Mouse (Mus musculus) cerebellum, postnatal 4 days (tissue): Measurements from ENCODE around the gene Rpusd3.

Experiments used
- DNase-seq, 2 experiments: peaks; one replicate each; pipeline ENCODE4 v3.0.0; 2022; ENCODE audit warnings: low spot score in 2 of 2, mixed read lengths in 1 of 2

Rpusd3 gene

GRCm38 (mm10) chr6:113430846-113431245 lies 11.7 kb upstream of the Rpusd3 start:
- no peak for DNase-seq

GRCm38 (mm10) chr6:113429965-113430364 lies 10.8 kb upstream of the Rpusd3 start:
- no peak for DNase-seq

- no peak for DNase-seq
Measured at GRCm38 (mm10) chr6:113428006-113428405, 8.9 kb upstream of the Rpusd3 start.

GRCm38 (mm10) chr6:113427397-113427796 lies 8.3 kb upstream of the Rpusd3 start:
- peak in 1 of 2 experiments; percentile 69 for DNase-seq

GRCm38 (mm10) chr6:113426696-113427095 lies 7.6 kb upstream of the Rpusd3 start:
- DNase-seq: no peak

- no peak for DNase-seq
Measured at GRCm38 (mm10) chr6:113424187-113424586, 5.0 kb upstream of the Rpusd3 start.

GRCm38 (mm10) chr6:113423000-113423399 lies 3.9 kb upstream of the Rpusd3 start:
- no peak for DNase-seq

- peak in 1 of 2 experiments; percentile 23 for DNase-seq
Measured at GRCm38 (mm10) chr6:113418441-113419198, 520 bp downstream of the Rpusd3 start.

- no peak for DNase-seq
Measured at GRCm38 (mm10) chr6:113416416-113416815, 2.7 kb downstream of the Rpusd3 start.

GRCm38 (mm10) chr6:113410001-113410400 lies 9.1 kb downstream of the Rpusd3 start:
- DNase-seq: no peak

- no peak for DNase-seq
Measured at GRCm38 (mm10) chr6:113406683-113407082, 12.5 kb downstream of the Rpusd3 start.

- DNase-seq: no peak
Measured at GRCm38 (mm10) chr6:113405483-113405882, 13.7 kb downstream of the Rpusd3 start.

- no peak for DNase-seq
Measured at GRCm38 (mm10) chr6:113404649-113405448, 14.3 kb downstream of the Rpusd3 start.

GRCm38 (mm10) chr6:113402094-113402493 lies 17.0 kb downstream of the Rpusd3 start:
- DNase-seq: no peak

- DNase-seq: no peak
Measured at GRCm38 (mm10) chr6:113396270-113397030, 22.7 kb downstream of the Rpusd3 start.

- no peak for DNase-seq
Measured at GRCm38 (mm10) chr6:113395501-113395900, 23.6 kb downstream of the Rpusd3 start.

- DNase-seq: no peak
Measured at GRCm38 (mm10) chr6:113394811-113395210, 24.3 kb downstream of the Rpusd3 start.

- DNase-seq: no peak
Measured at GRCm38 (mm10) chr6:113393951-113394350, 25.2 kb downstream of the Rpusd3 start.

- peak; percentile 35 to 60 for DNase-seq
Measured at GRCm38 (mm10) chr6:113392387-113393071, 26.6 kb downstream of the Rpusd3 start.

- no peak for DNase-seq
Measured at GRCm38 (mm10) chr6:113392015-113392386, 27.1 kb downstream of the Rpusd3 start.

GRCm38 (mm10) chr6:113390715-113391114 lies 28.4 kb downstream of the Rpusd3 start:
- no peak for DNase-seq

GRCm38 (mm10) chr6:113388960-113389359 lies 30.2 kb downstream of the Rpusd3 start, which contains the start of gene Ttll3:
Gene Ttll3, plus strand, starts transcription at chr6:113389260.
- DNase-seq: no peak
